Comparison of ENCODE assay signal across 20 mouse cellular contexts in the genomic region with DNA sequence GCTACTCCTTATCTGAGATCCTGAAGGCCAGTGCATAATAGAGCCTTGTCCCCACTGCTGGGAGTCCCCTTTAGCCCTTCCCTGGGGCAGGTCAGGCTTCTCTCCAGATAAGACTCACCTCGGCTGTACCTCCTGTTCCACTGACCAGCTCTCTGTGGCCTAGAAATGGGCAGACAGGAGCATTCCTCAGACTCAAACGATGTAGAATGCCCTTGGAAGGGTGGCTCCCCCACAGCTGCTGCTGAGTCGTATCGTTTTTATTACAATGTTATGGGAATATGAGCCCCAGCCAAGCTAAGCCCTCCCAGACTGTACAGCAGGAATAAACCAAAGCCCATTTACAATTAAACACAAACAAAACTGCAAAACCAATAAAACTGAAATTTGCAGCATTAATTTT.
DNase-seq lines count a peak whose midpoint lies in the region; ATAC-seq and TF ChIP-seq lines count a peak whose summit lies in the region.
"Had no signal": no experiment of that assay in that cellular context is flagged by ENCODE, and none has a peak within 500 bp of the region (broad histone marks: within the 10 kb centered on the region; RNA-seq: fewer than 3 reads in every experiment).

No protein-coding gene starts in this region.

- no peak for TF ChIP-seq EP300 in lung, postnatal 0 days (IDR thresholded peaks at IDR 0.05)

- H3K9ac ChIP-seq in hindbrain, embryonic 13.5 days = no peak overlapping the region
- H3K9ac ChIP-seq in neural tube, embryonic 13.5 days = no peak overlapping the region
- no peak overlapping the region for H3K9ac ChIP-seq in hindbrain, embryonic 16.5 days (ENCODE audit: low read depth, low read length)
- H3K9ac ChIP-seq in lung, postnatal 0 days (replicated peaks; ENCODE audit: low read depth) = no peak overlapping the region
- H3K9ac ChIP-seq: heart, embryonic 15.5 days had no signal

- H3K27ac ChIP-seq in hindbrain, embryonic 13.5 days = peak overlapping the region; percentile 65
- no peak overlapping the region for H3K27ac ChIP-seq in hindbrain, embryonic 10.5 days
- H3K27ac ChIP-seq in neural tube, embryonic 13.5 days (replicated peaks) = peak overlapping the region; percentile 79
- peak overlapping the region; percentile 72 for H3K27ac ChIP-seq in hindbrain, embryonic 16.5 days (ENCODE audit: low read depth, low read length)
- no peak overlapping the region for H3K27ac ChIP-seq in left cerebral cortex, adult 2 months
- no peak overlapping the region for H3K27ac ChIP-seq in lung, postnatal 0 days (ENCODE audit: low read length)
- H3K27ac ChIP-seq: heart, embryonic 15.5 days had no signal

- H3K27me3 ChIP-seq in hindbrain, embryonic 13.5 days = no peaks in the 10 kb centered on the region
- H3K27me3 ChIP-seq in hindbrain, embryonic 10.5 days (ENCODE audit: insufficient read depth, poor library complexity, severe bottlenecking) = no peaks in the 10 kb centered on the region
- H3K27me3 ChIP-seq in neural tube, embryonic 13.5 days = no peaks in the 10 kb centered on the region
- no peaks in the 10 kb centered on the region for H3K27me3 ChIP-seq in hindbrain, embryonic 16.5 days (replicated peaks; ENCODE audit: control insufficient read depth, insufficient read depth, low read length)
- H3K27me3 ChIP-seq in lung, postnatal 0 days (replicated peaks; ENCODE audit: insufficient read depth, low read length) = no peaks in the 10 kb centered on the region
- H3K27me3 ChIP-seq: heart, embryonic 15.5 days had no signal

- no peaks in the 10 kb centered on the region; the same call in 1 of the 2 replicates for H3K36me3 ChIP-seq in hindbrain, embryonic 13.5 days
- no peaks in the 10 kb centered on the region for H3K36me3 ChIP-seq in hindbrain, embryonic 10.5 days
- no peaks in the 10 kb centered on the region for H3K36me3 ChIP-seq in neural tube, embryonic 13.5 days
- H3K36me3 ChIP-seq in hindbrain, embryonic 16.5 days (ENCODE audit: control insufficient read depth, insufficient read depth, low read length) = no peaks in the 10 kb centered on the region
- no peaks in the 10 kb centered on the region for H3K36me3 ChIP-seq in lung, postnatal 0 days (ENCODE audit: insufficient read depth, low read length)
- H3K36me3 ChIP-seq: G1E; heart, embryonic 15.5 days had no signal

- H3K9me3 ChIP-seq in hindbrain, embryonic 13.5 days = no peaks in the 10 kb centered on the region
- H3K9me3 ChIP-seq in hindbrain, embryonic 10.5 days = no peaks in the 10 kb centered on the region
- no peaks in the 10 kb centered on the region for H3K9me3 ChIP-seq in neural tube, embryonic 13.5 days
- H3K9me3 ChIP-seq in hindbrain, embryonic 16.5 days (ENCODE audit: control insufficient read depth, low read length) = no peaks in the 10 kb centered on the region
- no peaks in the 10 kb centered on the region for H3K9me3 ChIP-seq in lung, postnatal 0 days (ENCODE audit: low read length)
- H3K9me3 ChIP-seq: heart, embryonic 15.5 days had no signal

- H3K4me1 ChIP-seq in hindbrain, embryonic 13.5 days (replicated peaks) = peaks cover 42% of the 10 kb centered on the region
- H3K4me1 ChIP-seq in hindbrain, embryonic 10.5 days (replicated peaks) = peaks cover 21% of the 10 kb centered on the region
- H3K4me1 ChIP-seq in neural tube, embryonic 13.5 days (replicated peaks) = peaks cover 44% of the 10 kb centered on the region
- peaks cover 18% of the 10 kb centered on the region for H3K4me1 ChIP-seq in hindbrain, embryonic 16.5 days (ENCODE audit: control insufficient read depth, insufficient read depth, low read depth, low read length)
- no peaks in the 10 kb centered on the region for H3K4me1 ChIP-seq in lung, postnatal 0 days (ENCODE audit: insufficient read depth, low read depth, low read length)
- H3K4me1 ChIP-seq: heart, embryonic 15.5 days had no signal

- no peak overlapping the region for H3K4me3 ChIP-seq in hindbrain, embryonic 13.5 days
- no peak overlapping the region for H3K4me3 ChIP-seq in hindbrain, embryonic 10.5 days
- no peak overlapping the region for H3K4me3 ChIP-seq in neural tube, embryonic 13.5 days
- no peak overlapping the region for H3K4me3 ChIP-seq in hindbrain, embryonic 16.5 days (ENCODE audit: low read length)
- H3K4me3 ChIP-seq in left cerebral cortex, adult 2 months = no peak overlapping the region
- H3K4me3 ChIP-seq in lung, postnatal 0 days (ENCODE audit: low read depth, low read length) = no peak overlapping the region
- H3K4me3 ChIP-seq: erythroblast, embryonic 14.5 days; heart, embryonic 15.5 days; myocyte had no signal

- DNase-seq in hindbrain, embryonic 10.5 days (ENCODE audit: low spot score) = no peak
- no peak for DNase-seq in neural tube, embryonic 10.5 days (ENCODE audit: extremely low spot score, low spot score)
- DNase-seq in testis, postnatal 10 days (ENCODE audit: low spot score) = peak; percentile 52
- no peak for DNase-seq in left cerebral cortex, adult 2 months (ENCODE audit: extremely low spot score in 1 of 2, low spot score in 2 of 2)
- no peak for DNase-seq in lung, postnatal 0 days (ENCODE audit: low spot score)
- DNase-seq: cerebellum, adult 8-10 months; gastrocnemius, postnatal 36 days; heart, postnatal 4 days; lung, adult 18-20 months; right cerebral cortex, postnatal 14 days; thymus, adult 2 months had no signal

- no peak overlapping the region for H3K4me2 ChIP-seq in hindbrain, embryonic 13.5 days
- 0 out of 2 replicates have a peak overlapping the region, but pooled peaks have one; percentile 5 for H3K4me2 ChIP-seq in neural tube, embryonic 13.5 days
- no peak overlapping the region for H3K4me2 ChIP-seq in hindbrain, embryonic 16.5 days (ENCODE audit: low read length)
- H3K4me2 ChIP-seq in lung, postnatal 0 days (replicated peaks; ENCODE audit: low read depth, low read length) = no peak overlapping the region
- H3K4me2 ChIP-seq: heart, embryonic 15.5 days had no signal

- intact Hi-C loops in left cerebral cortex, adult 2 months (cut with DNase I) = no loop called here

- no peak for TF ChIP-seq CTCF in left cerebral cortex, adult 2 months (IDR thresholded peaks at IDR 0.05)
- TF ChIP-seq CTCF in lung, postnatal 0 days (IDR thresholded peaks at IDR 0.05) = no peak

- WGBS in hindbrain, embryonic 13.5 days = 74% methylated on average over 4 of the region's 4 CpGs
- 81% methylated on average over 4 of the region's 4 CpGs for WGBS in hindbrain, embryonic 10.5 days
- WGBS in neural tube, embryonic 13.5 days = 52% methylated on average over 4 of the region's 4 CpGs
- WGBS in hindbrain, embryonic 16.5 days = 57% methylated on average over 4 of the region's 4 CpGs
- 51% methylated on average over 4 of the region's 4 CpGs for WGBS in lung, postnatal 0 days

- ATAC-seq in hindbrain, embryonic 13.5 days (ENCODE audit: low FRiP score) = no peak
- 0 out of 2 replicates have a peak, but pooled peaks have one; percentile 49 for ATAC-seq in neural tube, embryonic 13.5 days (ENCODE audit: low read depth)
- ATAC-seq in hindbrain, embryonic 16.5 days = no peak
- ATAC-seq in lung, postnatal 0 days = no peak
- ATAC-seq: forebrain, embryonic 16.5 days; intestine, embryonic 16.5 days had no signal

Comparison
In these comparisons a context has a peak if more than half of its experiments do, and no peak if none do; other contexts are left out.
1. H3K27ac ChIP-seq: peak in hindbrain, embryonic 13.5 days (single experiment), neural tube, embryonic 13.5 days (single experiment) and hindbrain, embryonic 16.5 days (single experiment); none in hindbrain, embryonic 10.5 days (single experiment), left cerebral cortex, adult 2 months (single experiment) and lung, postnatal 0 days (single experiment).